Mouse (Mus musculus) hindbrain, embryonic 13.5 days (tissue): Measurements from ENCODE around the gene Tex12. TPM values are rescaled to one million over a fixed set of nuclear protein-coding genes. Genes with fewer than 3 reads are reported as not detected.

ENCODE experiments used
- ATAC-seq: fragments of 200-750 bp; cut with Nextera tagmentation; 2 replicates; pipeline ENCODE4 v1.8.0; 2017; ENCODE audit warnings: moderate TSS enrichment; ENCODE audit not compliant: low FRiP score
- H3K27ac ChIP-seq: fragments of 300-500 bp; sonication (generic); 2 replicates; pipeline ENCODE4 v1.5.1; 2015; ENCODE audit warnings: inconsistent platforms, mild to moderate bottlenecking, moderate library complexity
- H3K27me3 ChIP-seq: fragments of 300-500 bp; sonication (generic); 2 replicates; pipeline ENCODE4 v1.6.1; 2015; ENCODE audit warnings: mild to moderate bottlenecking, inconsistent platforms
- H3K36me3 ChIP-seq: fragments of 300-500 bp; sonication (generic); 2 replicates; pipeline ENCODE4 v1.6.1; 2015; ENCODE audit warnings: mild to moderate bottlenecking, inconsistent platforms
- H3K4me1 ChIP-seq: fragments of 300-500 bp; sonication (generic); replicated peaks from 2 replicates; pipeline ENCODE4 v1.6.1; 2015; ENCODE audit warnings: inconsistent platforms
- H3K4me2 ChIP-seq: fragments of 300-500 bp; sonication (generic); 2 replicates; pipeline ENCODE4 v1.6.1; 2015; ENCODE audit warnings: inconsistent platforms, mild to moderate bottlenecking, moderate library complexity
- H3K4me3 ChIP-seq: fragments of 300-500 bp; sonication (generic); 2 replicates; pipeline ENCODE4 v1.5.1; 2015; ENCODE audit warnings: mild to moderate bottlenecking, inconsistent platforms
- H3K9ac ChIP-seq: fragments of 300-500 bp; sonication (generic); 2 replicates; pipeline ENCODE4 v1.6.1; 2015; ENCODE audit warnings: mild to moderate bottlenecking, inconsistent platforms
- H3K9me3 ChIP-seq: fragments of 300-500 bp; sonication (generic); 2 replicates; pipeline ENCODE4 v1.6.1; 2016; ENCODE audit warnings: inconsistent platforms
- WGBS: fragments of 180-500 bp; shearing (Covaris S2); methylation state at CpG from one replicate; pipeline ENCODE4 v1.1.7; 2015; 5-methylcytosine and 5-hydroxymethylcytosine counted together
- polyA plus RNA-seq: library from polyadenylated mRNA; unstranded; fragments of >200 nt; fragmentation: Nextera tagmentation; extraction: Ambion mirVana; gene quantifications from 2 replicates; pipeline ENCODE4 v1.2.1, GENCODE M21; 2015

Gene Tex12
- polyA plus RNA-seq, result 0.22 and 0.38 TPM in 2 replicates

- H3K27ac ChIP-seq, result no peak within 1 kb of the TSS
- H3K4me1 ChIP-seq, result no peaks in the 10 kb centered on the region
- WGBS, result 88% methylated on average over 38 of the region's 38 CpGs
- ATAC-seq, result no peak
- no peaks in the 10 kb centered on the region for H3K27me3 ChIP-seq
- H3K4me3 ChIP-seq, result no peak within 1 kb of the TSS
- no peaks in the 10 kb centered on the region for H3K36me3 ChIP-seq
- no peak within 1 kb of the TSS for H3K4me2 ChIP-seq
- no peak within 1 kb of the TSS for H3K9ac ChIP-seq
- H3K9me3 ChIP-seq, result no peaks in the 10 kb centered on the region; the same call in 1 of the 2 replicates
Measured at GRCm38 (mm10) chr9:50561145-50561917, at the start of gene Tex12. Tex12 (minus strand) TSS chr9:50561325.

DNA sequence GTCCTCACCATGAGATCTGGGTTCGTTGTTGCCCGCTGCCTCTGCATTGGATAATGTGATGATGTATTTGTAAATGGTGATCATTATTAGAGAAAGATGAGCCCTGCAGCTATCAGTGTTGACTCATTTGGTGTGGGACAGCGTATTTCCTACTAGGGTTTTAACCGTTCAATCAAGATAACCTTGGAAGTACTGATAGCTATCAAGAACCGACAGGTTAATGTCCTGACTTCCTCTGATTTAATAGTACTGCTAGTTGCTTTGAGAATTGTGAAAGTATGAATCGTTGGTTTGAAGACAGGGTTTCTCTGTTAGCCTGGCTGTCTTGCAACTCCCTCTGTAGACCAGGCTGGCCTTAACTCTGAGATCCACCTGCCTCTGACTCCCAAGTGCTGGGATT lies 43.2 kb upstream of the Tex12 start:
- no peaks in the 10 kb centered on the region for H3K27me3 ChIP-seq
- H3K36me3 ChIP-seq, result peaks cover 43% of the 10 kb centered on the region

GRCm38 (mm10) chr9:50603998-50604324 lies 42.8 kb upstream of the Tex12 start:
- H3K27me3 ChIP-seq, result no peaks in the 10 kb centered on the region
- peaks cover 44% of the 10 kb centered on the region for H3K36me3 ChIP-seq
- H3K27ac ChIP-seq, result peak overlapping the region; percentile 93
- WGBS, result under 1% methylated on average over 24 of the region's 24 CpGs
- H3K4me2 ChIP-seq, result peak overlapping the region; percentile 90
- peak overlapping the region; percentile 95 for H3K9ac ChIP-seq
- H3K9me3 ChIP-seq, result no peaks in the 10 kb centered on the region
- peak; percentile 93 for ATAC-seq
- peak overlapping the region; percentile 89 for H3K4me3 ChIP-seq
- peaks cover 34% of the 10 kb centered on the region for H3K4me1 ChIP-seq

More for the DNA sequence above, 43.2 kb upstream of the Tex12 start:
- peak overlapping the region; percentile 93 for H3K27ac ChIP-seq
- 4% methylated on average over 6 of the region's 6 CpGs for WGBS
- no peak for ATAC-seq
- peak overlapping the region; percentile 89 for H3K4me3 ChIP-seq
- H3K9ac ChIP-seq, result peak overlapping the region; percentile 95
- no peaks in the 10 kb centered on the region for H3K9me3 ChIP-seq
- peak overlapping the region; percentile 90 for H3K4me2 ChIP-seq
- H3K4me1 ChIP-seq, result peaks cover 34% of the 10 kb centered on the region

DNA sequence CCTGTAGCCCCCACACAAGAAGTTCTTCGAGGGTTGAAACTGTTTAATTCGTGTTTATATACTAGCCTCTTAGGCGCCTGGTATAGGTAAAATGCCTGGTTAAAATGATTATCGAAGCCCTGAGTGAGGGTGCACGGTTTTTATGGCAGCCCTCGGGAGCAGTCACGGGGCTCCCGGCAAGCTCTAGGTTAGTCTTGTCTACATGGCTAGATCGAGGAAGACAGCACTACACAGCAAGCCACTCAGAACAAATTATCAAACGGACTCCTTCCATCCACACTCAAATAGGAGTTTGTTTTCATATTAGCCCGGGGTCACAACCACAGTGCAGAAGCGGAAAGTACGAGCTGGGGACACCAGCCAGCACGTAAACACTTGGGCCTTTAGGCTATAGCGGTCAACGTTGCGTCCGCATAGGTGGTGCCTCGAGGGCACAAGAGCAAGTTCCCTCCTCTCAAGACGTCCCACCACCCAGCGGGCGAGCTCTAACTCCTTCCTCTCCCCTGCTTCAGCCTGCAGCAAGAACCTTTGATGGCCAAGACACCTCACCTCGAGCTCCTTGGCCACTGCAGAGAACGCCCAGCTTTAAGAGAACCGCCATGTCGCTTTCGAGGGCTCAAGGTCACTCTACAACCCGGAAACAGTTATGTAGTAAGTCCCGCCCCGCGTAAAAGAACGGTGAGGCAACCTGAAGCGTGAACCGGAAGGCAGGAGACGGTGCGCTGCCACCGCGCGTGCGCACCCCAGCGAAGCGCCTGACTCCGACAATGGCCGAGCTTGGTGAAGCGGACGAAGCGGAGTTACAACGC lies 42.3 kb upstream of the Tex12 start, which contains the start of the genes Sdhd and Timm8b:
Gene Sdhd, minus strand, starts transcription at position 624 of the 809 bp plus-strand sequence.
Gene Timm8b, plus strand, starts transcription at position 722 of the 809 bp plus-strand sequence.
- Histone ChIP-seq H3K9me3 (no peaks in the 10 kb centered on the region), H3K36me3 (peaks cover 46% of the 10 kb centered on the region), H3K27ac (peak within 1 kb of the TSS; percentile 93), H3K4me2 (peak within 1 kb of the TSS; percentile 90), H3K4me3 (peak within 1 kb of the TSS; percentile 89), H3K4me1 (peaks cover 34% of the 10 kb centered on the region), H3K9ac (peak within 1 kb of the TSS; percentile 95), H3K27me3 (no peaks in the 10 kb centered on the region)
- under 1% methylated on average over 48 of the region's 48 CpGs for WGBS
- peak; percentile 97 for ATAC-seq

DNA sequence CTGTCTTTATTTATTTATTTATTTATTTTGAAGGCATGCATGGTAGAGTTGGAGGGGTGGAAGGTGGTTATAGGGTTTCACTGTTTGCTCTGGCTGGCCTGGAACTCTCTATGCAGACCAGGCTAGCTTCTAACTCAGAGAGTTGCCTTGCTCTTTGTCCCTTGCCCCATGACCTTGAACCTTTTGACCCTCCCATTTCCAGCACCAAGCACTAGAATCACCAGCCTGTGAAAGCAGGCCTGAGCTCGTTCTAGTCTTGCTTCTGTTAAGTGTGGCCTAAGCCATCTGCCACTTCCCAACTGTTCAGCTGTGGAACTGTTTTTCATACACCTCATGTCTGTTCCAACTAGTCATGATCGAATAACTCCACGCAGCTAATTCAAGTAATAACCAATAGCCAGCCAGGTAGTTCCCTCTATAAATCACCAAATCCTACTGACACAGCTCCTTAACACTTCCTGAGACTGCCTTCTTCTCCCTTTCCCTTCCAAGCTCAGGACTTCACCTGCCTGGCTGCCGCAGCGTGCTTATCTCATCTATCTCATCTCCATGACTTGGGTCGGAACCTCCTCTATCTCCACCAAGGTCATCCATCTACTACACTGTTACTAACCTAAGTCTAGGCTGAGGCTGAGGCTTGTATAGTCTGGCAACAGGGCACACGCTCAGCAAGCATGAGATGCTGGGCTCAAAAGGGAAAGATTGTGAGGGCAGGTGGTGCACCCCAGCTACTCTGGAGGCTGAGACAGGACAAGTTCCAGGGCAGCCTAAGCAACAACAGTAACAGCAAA lies 41.1 kb upstream of the Tex12 start:
- Histone ChIP-seq H3K27me3 (no peaks in the 10 kb centered on the region), H3K9ac (0 out of 2 replicates have a peak overlapping the region, but pooled peaks have one; percentile 95)

DNA sequence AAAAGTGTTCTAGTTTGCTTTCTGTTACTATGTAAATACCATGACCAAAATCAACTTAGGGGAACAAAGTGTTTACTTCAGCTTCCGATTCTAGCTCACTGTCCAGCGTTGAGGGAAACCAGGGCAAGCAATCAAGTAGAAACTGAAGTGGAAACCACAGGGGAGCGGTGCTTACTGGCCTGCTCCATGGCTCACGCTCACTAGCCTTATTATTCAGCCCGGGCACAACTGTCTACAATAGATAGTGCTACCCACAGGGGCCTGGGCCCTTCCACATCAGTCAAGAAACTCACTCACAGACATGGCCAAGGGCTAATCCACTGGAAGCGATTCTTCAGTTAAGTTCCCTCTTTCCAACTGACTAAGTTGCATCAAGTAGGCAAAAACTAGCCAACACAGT lies 40.4 kb upstream of the Tex12 start:
- Histone ChIP-seq H3K4me2 (no peak overlapping the region), H3K9ac (no peak overlapping the region), H3K36me3 (peaks cover 50% of the 10 kb centered on the region), H3K9me3 (no peaks in the 10 kb centered on the region), H3K4me1 (peaks cover 34% of the 10 kb centered on the region), H3K4me3 (no peak overlapping the region), H3K27me3 (no peaks in the 10 kb centered on the region), H3K27ac (no peak overlapping the region)
- ATAC-seq, result no peak
- 88% methylated on average over 6 of the region's 6 CpGs for WGBS

More for the DNA sequence above, 41.1 kb upstream of the Tex12 start:
- Histone ChIP-seq H3K9me3 (no peaks in the 10 kb centered on the region), H3K36me3 (peaks cover 48% of the 10 kb centered on the region), H3K4me1 (peaks cover 34% of the 10 kb centered on the region), H3K4me3 (peak overlapping the region; percentile 89), H3K27ac (no peak overlapping the region), H3K4me2 (peak overlapping the region; percentile 90)
- 90% methylated on average over 7 of the region's 7 CpGs for WGBS
- ATAC-seq, result no peak

DNA sequence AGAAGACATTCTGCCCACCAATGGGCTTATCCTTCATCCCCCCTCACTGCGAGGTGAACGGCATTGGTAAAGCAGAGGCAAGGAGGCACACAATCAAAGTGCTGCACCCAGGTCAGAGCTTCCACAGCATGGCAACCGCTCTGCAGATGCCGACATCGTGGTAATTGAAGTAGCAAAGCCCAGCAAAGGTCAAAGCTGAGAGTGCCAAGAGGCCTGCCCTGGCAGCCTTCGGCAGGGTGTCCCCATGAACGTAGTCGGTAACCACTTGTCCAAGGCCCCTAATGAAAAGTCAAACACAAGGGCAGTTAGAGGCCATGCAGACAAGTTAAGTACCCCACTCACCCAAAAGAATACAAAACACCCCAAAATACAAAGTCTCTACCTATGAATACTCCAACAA lies 35.8 kb upstream of the Tex12 start:
- H3K36me3 ChIP-seq, result peaks cover 60% of the 10 kb centered on the region
- H3K9ac ChIP-seq, result no peak overlapping the region
- no peaks in the 10 kb centered on the region for H3K27me3 ChIP-seq
- H3K27ac ChIP-seq, result no peak overlapping the region
- no peak for ATAC-seq
- no peak overlapping the region for H3K4me2 ChIP-seq
- WGBS, result 96% methylated on average over 8 of the region's 8 CpGs
- H3K9me3 ChIP-seq, result no peaks in the 10 kb centered on the region
- H3K4me1 ChIP-seq, result peaks cover 10% of the 10 kb centered on the region
- H3K4me3 ChIP-seq, result no peak overlapping the region

DNA sequence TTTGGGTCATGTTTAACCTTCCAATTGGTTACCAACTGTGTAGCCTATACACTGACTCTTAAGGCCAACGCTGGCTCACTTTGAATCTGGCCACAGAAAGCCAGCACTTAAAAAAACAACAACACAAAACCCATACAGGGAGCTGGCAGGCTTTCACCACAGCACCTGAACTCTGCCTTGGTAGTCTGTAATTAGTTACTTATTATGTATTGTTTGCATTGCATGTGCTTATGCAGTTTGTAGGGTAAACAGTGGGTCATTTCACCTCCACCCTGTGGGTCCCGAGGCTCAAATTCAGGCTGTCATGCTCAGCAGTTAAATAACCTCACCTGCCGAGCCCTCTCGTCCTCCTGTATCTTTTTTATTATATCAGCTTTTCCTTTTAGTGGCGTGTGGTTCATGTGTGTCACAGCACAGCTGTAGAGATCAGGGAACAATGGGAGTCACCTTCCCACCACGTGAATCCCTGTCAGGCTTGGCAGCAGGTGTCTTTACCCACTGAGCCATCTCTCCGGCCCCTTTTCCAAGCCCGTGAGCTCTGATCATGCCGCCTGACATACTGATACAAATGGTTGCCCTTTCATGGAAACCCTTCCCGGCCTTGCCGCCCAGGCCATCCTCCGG lies 33.8 kb upstream of the Tex12 start:
- H3K4me1 ChIP-seq, result no peaks in the 10 kb centered on the region
- H3K4me3 ChIP-seq, result no peak overlapping the region
- no peaks in the 10 kb centered on the region for H3K9me3 ChIP-seq
- no peak overlapping the region for H3K4me2 ChIP-seq
- H3K27me3 ChIP-seq, result no peaks in the 10 kb centered on the region
- peaks cover 52% of the 10 kb centered on the region for H3K36me3 ChIP-seq
- no peak overlapping the region for H3K9ac ChIP-seq
- WGBS, result 79% methylated on average over 12 of the region's 12 CpGs
- no peak for ATAC-seq
- H3K27ac ChIP-seq, result no peak overlapping the region

DNA sequence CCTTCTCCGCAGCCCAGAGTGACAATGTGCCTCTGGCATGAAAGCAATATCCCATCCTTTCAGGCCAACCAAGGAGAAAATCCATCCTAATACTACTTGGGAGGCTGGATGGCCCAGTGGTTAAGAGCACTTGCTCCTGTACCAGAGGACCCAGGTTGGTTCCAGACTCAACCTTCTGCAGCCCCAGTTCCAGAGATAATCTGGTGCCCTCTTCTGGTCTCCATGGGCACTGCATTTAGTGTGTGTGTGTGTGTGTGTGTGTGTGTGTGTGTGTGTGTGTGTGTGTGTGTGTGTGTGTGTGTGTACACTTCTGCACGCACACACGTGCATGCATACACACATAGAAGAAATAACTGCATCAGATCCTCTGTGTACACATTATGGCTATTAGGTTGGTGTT lies 32.4 kb upstream of the Tex12 start:
- H3K4me2 ChIP-seq, result no peak overlapping the region
- H3K4me3 ChIP-seq, result no peak overlapping the region
- no peak for ATAC-seq
- WGBS, result 87% methylated on average over 2 of the region's 3 CpGs
- no peak overlapping the region for H3K9ac ChIP-seq
- no peaks in the 10 kb centered on the region for H3K4me1 ChIP-seq
- no peak overlapping the region for H3K27ac ChIP-seq
- peaks cover 39% of the 10 kb centered on the region for H3K36me3 ChIP-seq
- no peaks in the 10 kb centered on the region for H3K9me3 ChIP-seq
- H3K27me3 ChIP-seq, result no peaks in the 10 kb centered on the region

GRCm38 (mm10) chr9:50592955-50593354 lies 31.8 kb upstream of the Tex12 start:
- H3K27me3 ChIP-seq, result no peaks in the 10 kb centered on the region
- H3K4me3 ChIP-seq, result no peak overlapping the region
- no peak overlapping the region for H3K27ac ChIP-seq
- WGBS, result 89% methylated on average over 9 of the region's 9 CpGs
- no peak overlapping the region for H3K4me2 ChIP-seq
- H3K9me3 ChIP-seq, result no peaks in the 10 kb centered on the region
- no peaks in the 10 kb centered on the region for H3K4me1 ChIP-seq
- no peak overlapping the region for H3K9ac ChIP-seq
- peaks cover 34% of the 10 kb centered on the region for H3K36me3 ChIP-seq
- ATAC-seq, result no peak

GRCm38 (mm10) chr9:50590856-50591518 lies 29.9 kb upstream of the Tex12 start:
- no peaks in the 10 kb centered on the region for H3K27me3 ChIP-seq
- H3K9ac ChIP-seq, result no peak overlapping the region
- no peak overlapping the region for H3K4me2 ChIP-seq
- 79% methylated on average over 10 of the region's 10 CpGs for WGBS
- H3K4me3 ChIP-seq, result no peak overlapping the region
- peaks cover 15% of the 10 kb centered on the region for H3K36me3 ChIP-seq
- H3K4me1 ChIP-seq, result no peaks in the 10 kb centered on the region
- no peaks in the 10 kb centered on the region for H3K9me3 ChIP-seq
- no peak for ATAC-seq
- no peak overlapping the region for H3K27ac ChIP-seq
